Mouse (Mus musculus): ENCODE results near the gene Abi1.

The Abi1 gene

DNA sequence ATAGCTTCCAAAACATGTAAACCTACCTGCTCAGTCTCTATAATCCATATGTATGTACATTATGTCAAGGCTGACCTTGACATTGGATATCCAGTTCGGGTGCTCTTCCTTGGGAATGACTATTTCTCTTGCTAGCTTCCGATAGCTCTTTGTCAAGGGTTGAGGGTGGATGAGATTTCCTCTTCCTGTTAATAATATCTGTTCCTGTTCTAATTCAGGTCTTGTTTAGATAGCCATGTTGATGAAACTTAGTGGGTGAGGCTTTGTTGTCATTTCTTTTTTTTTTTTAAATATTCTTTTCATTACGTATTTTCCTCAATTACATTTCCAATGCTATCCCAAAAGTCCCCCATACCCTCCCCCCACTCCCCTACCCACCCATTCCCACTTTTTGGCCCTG is 2.1 kb upstream of the Abi1 start:
- TF ChIP-seq GATA4 (IDR thresholded peaks at IDR 0.05; ENCODE audit: insufficient replicate concordance, low read length): no peak

DNA sequence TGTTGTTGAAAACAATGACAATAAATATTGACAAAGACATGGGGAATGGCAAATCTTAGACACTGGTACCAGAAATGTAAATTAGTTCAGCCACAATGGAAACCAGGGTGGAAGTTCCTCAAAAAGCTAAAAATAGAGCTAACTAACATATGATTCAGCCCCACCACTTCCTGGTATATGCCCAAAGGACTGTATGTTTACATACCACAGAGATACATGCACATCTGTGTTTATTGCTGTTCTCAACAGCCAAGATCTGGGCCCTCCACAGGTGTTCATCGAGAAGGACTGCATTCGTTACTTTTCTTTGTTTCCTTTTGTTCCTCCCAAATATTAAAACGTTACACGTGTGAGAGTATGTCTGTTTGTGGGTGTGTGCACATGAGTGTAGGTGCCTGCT is 1.4 kb upstream of the Abi1 start:
- TF ChIP-seq GATA4 (IDR thresholded peaks at IDR 0.05; ENCODE audit: insufficient replicate concordance, low read length): no peak

DNA sequence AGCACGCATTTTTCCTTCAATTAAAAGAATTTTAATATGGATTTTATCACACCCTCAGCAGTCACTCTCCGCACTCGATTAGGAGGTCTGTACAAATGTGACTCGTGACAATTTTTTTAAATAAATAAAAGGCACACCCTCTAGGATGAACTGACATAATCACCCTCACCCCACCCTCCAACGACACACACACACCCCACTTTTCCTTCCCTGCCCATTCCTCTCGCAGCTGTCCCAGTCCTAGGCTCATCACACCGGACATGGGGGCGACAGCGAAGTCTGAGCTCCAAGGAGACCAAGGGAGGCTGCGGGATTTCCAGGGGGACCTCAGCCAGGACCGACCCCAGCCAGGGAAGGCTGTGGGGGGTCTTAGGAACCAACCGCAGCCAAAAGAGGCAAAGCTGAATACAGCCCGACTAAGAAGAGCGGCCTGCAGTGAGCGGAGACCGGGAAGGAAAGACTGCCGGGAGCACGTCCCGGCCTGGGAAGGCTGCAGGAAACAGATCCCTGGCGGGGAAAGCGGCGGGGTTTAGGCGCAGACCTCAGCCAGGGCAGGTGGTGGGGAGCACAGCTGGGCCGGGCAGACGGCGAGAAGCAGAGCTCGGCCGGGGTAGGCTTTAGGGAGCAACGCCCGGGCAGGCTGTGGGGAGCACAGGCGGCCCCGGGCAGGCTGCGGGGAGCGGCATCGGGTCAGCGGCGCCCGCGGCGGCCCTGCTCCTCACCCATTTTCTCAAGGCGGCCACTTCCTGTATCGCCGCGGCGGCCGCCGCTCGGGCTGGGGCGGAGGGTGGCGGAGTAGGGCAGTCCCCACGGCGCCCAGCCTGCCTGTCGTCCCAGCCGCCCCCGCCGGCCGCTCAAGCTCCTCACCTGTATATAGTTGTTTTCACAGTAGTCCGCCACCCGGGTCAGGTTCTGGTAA is 700 bp downstream of the Abi1 start:
- TF ChIP-seq GATA4 (IDR thresholded peaks at IDR 0.05; ENCODE audit: insufficient replicate concordance, low read length): no peak

DNA sequence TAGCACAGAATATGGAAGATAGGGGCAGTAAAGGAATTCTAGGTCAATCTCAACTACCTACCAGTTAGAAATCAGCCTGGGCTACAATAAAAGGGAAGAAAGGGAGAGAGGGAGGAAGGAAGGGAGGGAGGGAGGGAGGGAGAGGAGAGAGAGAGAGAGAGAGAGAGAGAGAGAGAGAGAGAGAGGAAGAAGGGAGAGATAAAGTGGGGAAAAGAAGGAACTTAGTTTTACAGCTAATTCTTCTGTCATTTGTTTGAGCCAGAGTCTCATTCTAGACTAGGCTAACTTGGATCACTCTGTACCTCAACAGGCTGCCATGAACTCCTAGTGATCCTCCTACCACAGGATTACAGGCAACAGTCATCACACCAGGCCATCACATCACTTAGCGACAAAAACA is 4.6 kb downstream of the Abi1 start:
- TF ChIP-seq GATA4 (IDR thresholded peaks at IDR 0.05; ENCODE audit: insufficient replicate concordance, low read length): no peak

DNA sequence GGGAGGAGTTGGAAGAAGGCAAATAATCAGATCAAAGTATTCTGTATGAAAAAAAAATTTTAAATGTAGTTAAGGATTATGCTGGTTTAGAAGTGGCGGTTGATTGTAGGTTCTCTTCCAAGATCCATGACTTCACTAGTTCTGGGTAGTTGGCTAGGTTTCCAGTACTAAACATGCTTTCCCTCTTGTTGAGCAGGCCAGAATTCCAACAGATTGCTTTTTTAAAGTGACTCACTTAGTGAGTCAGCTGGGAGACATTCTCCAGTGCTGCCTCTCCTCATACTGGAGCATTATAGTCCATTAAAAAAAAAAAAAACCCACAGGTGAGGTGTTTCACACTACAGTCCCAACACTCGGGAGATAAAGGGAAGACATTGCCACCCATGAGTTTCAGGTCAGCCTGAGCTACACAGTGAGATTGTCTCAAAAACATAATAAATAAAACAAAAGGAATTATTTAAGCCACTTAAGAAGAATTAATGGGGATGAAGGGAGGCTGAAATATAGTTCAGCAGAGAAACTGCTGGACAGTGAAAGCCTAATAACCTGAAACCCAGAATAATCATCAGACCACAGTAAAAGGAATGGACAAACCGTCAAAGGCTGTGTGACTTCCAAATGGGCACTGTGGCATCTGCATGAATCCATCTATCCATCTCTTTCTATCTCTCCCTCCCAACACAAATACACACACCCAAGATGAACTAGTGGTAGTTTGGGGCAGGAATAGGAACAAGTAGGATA is 5.2 kb downstream of the Abi1 start:
- no peak for TF ChIP-seq GATA4 (IDR thresholded peaks at IDR 0.05; ENCODE audit: insufficient replicate concordance, low read length)

DNA sequence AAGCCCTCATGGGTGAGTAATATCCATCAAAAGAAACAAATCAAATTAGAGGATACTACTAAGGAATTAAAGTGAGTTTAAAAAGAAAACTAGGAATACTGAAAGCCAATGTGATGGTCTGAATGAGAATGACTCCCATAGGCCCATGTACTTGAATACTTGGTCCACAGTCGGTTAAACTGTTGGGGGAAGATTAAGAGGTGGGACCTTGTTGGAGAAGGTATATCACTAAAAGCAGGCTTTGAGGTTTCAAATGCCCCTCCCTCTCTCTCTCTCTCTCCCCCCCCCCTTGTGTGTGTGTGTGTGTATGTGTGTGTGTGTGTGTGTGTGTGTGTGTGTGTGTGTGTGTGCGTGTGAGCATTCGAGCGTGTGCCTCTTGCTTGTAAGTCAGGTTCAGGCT is 9.4 kb downstream of the Abi1 start:
- no peak for TF ChIP-seq GATA4 (IDR thresholded peaks at IDR 0.05; ENCODE audit: insufficient replicate concordance, low read length)

DNA sequence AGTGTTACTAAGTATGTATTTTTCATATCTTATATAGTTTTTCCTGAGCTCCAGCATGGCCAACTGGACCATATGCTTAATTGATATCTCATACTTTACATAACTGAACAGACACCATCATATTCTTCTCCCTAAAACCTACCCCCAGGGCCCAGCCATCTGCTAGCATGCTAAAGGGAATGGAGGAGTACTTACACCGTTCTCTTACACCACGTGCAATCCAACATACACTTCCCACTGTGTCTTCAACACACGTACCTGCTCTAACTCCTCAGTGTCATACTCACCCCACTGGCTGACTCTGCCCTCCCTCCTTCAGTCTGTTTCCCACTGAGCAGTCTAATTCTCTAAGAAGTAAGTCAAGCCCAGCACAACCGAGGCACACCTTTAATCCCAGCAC is 11.2 kb downstream of the Abi1 start:
- TF ChIP-seq GATA4 (IDR thresholded peaks at IDR 0.05; ENCODE audit: insufficient replicate concordance, low read length): no peak

DNA sequence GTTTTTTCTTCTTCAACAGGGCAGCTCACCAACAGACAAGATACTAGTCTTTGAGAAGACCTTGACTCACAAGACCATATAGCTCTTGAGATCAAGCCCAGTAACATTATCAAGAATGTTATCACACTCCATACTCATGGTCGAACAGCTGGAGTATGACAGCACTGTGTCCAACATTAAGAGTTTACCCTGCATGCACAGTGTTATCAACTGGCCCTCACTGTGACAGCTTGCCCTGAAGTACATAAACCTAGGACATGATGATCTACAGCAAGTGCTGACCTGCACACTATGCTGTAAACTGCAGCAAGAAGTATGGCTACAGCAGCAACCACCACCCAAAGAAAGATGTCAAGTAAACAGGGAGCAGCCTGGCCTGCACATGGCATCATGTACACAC is 13.7 kb downstream of the Abi1 start:
- no peak for TF ChIP-seq GATA4 (IDR thresholded peaks at IDR 0.05; ENCODE audit: insufficient replicate concordance, low read length)

DNA sequence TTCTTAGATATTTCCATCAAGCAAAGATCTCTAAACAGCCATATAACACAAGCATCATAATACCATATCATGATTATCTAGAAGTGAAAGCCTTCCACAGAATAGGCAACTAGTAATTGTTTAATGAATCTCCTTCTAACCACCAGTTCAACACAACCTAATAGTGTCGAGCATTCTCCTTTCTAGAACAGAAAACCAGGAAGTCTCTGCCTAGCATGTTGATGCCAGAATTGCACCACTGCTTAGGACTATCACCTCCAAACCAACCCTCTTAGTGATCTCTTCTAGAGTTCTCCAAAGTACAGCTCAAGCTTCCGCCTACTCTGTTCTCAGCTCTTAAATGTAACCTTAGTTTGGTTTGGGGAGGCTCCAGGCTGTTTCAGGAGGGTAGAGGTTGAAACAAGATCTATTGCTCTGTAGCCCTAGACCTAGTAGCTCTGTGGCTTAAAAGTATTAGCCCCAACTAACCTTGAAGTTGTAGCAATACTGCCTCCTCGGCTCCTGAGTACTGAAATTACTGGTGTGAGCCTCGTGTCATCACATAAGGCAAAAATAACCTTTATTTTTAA is 16.2 kb downstream of the Abi1 start:
- TF ChIP-seq GATA4 (IDR thresholded peaks at IDR 0.05; ENCODE audit: insufficient replicate concordance, low read length): no peak

DNA sequence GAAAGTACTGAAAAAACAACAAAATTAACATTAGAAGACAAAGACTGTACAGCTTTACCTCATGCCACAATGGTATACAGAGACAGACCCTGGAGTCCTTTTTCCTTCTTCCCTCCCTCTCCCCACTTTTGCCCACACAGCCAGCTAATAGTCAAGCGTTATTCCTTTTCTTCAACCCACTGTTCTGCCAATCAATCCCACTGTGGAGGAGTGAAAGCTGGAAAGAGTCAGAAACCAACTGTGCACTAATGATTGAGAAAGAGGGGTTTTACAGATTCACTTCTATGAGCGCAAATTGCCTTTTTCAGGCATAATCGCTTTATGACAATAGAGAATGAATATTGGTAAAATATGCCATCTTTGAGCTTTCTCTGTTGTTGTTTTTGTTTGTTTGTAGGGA is 17.0 kb downstream of the Abi1 start:
- no peak for TF ChIP-seq GATA4 (IDR thresholded peaks at IDR 0.05; ENCODE audit: insufficient replicate concordance, low read length)

DNA sequence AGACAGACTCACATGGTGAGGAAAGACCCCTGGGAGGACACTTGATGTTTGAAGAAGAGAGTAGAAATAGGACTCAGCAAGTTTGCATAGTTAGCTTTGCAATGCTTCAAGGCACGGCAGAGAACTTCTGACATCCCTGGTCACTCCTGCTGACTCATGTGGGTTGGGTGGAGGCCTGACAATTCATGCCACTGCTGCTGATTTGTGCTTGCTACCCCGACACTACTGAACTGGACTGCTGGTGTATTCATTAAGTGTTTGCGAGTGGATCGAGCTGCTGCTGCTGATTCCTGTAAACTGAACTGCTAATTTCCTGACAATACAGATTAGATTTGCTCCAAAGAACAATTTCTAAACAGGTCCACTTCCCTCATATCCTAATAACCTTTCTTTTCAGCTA is 18.3 kb downstream of the Abi1 start:
- TF ChIP-seq GATA4 (IDR thresholded peaks at IDR 0.05; ENCODE audit: insufficient replicate concordance, low read length): no peak

DNA sequence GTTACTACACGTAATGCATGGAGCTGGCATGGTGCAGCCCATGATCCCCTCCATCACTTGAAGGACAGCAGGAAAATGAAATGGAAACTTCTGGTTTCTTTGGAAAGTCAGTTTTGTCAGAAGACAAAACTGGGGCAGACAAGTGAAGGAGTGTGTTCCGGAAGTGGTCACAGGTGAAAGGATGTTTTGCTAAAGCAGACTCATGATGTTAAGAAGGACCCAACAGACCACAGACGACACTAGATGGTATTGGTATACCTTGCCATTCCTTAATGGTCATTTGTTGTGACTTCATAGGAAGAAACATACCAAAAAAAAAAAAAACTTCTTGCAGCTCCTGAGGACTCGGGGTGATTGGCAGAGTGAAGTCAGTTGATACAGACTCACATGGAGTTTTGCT is 18.7 kb downstream of the Abi1 start:
- TF ChIP-seq GATA4 (IDR thresholded peaks at IDR 0.05; ENCODE audit: insufficient replicate concordance, low read length): no peak

DNA sequence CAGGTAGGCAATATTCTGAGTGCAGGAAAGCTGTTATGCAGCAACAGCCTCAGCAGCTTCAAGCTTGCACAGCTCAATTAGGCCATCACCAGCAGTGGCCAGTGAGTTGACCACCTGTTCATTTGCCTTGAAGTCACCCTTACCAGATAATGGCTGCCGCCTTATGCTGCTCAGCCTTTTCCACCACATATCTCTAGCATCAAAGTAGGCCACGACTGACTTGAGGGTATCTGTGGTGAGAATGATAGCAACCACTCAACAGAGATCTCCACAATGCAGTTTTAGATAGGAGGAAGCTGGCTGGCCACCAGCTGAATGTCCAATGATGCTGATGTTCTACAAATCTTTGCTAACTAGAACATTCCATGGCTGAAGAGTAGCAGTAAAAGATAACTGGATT is 20.9 kb downstream of the Abi1 start:
- no peak for TF ChIP-seq GATA4 (IDR thresholded peaks at IDR 0.05; ENCODE audit: insufficient replicate concordance, low read length)

DNA sequence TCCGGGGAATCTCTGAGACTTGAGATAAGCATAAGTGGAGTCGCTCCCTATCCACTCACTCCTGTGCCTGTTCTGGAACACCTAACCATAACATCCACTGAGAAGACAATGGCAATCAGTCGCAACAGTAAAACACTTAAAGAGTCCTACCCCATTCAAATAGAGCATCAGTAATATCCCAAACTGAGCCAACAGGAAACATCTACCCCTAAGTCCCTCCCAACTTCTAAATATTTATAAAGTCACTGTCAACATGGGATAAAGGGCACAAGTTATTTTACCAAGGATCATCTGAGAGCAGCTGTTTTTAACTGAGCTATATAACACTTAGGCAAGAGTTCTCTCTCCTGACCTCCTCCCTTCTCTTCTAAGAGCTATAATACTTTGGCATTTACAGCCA is 23.9 kb downstream of the Abi1 start:
- TF ChIP-seq GATA4 (IDR thresholded peaks at IDR 0.05; ENCODE audit: insufficient replicate concordance, low read length): no peak

DNA sequence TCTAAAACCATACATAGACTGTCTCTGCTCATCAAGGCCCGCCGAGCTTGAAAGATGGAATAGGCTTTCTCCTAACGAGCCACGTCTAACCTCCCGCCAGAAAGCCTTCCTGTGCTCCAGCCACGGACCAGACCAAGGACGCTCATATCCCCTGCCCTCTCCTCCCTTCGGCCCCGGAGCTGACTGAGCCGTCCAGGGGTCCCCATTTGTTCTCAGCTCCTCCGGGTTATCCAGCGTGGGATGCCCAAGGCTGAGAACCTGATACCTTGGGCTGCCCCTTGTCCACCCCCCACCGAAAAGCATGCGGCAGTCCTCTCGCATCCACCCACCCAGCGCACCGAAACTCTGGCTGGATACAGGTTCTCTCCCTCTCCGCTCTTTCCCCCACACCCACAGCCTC is 24.7 kb downstream of the Abi1 start:
- no peak for TF ChIP-seq GATA4 (IDR thresholded peaks at IDR 0.05; ENCODE audit: insufficient replicate concordance, low read length)

DNA sequence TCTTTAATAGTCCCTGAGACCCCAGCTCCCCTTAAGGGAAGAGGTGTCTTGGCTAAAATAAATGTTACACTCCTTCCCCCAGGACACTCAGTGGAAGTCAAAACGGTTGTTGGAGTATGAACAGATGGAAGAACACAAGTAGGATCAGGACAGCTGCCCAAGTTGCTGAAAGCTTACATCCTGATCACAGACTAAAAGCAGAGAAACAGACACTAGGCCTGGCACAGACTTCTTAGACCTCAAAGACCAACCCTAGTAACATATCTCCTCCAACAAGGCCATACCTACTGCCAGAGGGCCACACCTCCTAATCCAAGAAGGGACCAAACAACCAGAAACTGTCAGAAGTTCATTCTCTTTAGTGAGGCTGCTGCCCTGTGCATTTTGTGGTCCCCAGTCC is 31.8 kb downstream of the Abi1 start:
- no peak for TF ChIP-seq GATA4 (IDR thresholded peaks at IDR 0.05; ENCODE audit: insufficient replicate concordance, low read length)

Measured in liver, adult (tissue).